Mouse (Mus musculus): Measurements from ENCODE around the gene St8sia1. TPM values are rescaled to one million over a fixed set of nuclear protein-coding genes. Genes with fewer than 3 reads are reported as not detected.

The St8sia1 gene
- total RNA-seq, 2 experiments from 2014 or later = not detected

GRCm38 (mm10) chr6:142873795-142874563, 90.3 kb downstream of the St8sia1 start:
- ATAC-seq (replicated peaks; ENCODE audit: poor library complexity, severe bottlenecking) = no peak

- peak; percentile 43 for ATAC-seq (replicated peaks; ENCODE audit: poor library complexity, severe bottlenecking)
Observed at GRCm38 (mm10) chr6:142869715-142870422, 94.4 kb downstream of the St8sia1 start.

GRCm38 (mm10) chr6:142867471-142868055, 96.7 kb downstream of the St8sia1 start:
- peak; percentile 74 for ATAC-seq (replicated peaks; ENCODE audit: poor library complexity, severe bottlenecking)

- ATAC-seq (replicated peaks; ENCODE audit: poor library complexity, severe bottlenecking) = no peak
Observed at GRCm38 (mm10) chr6:142867023-142867422, 97.2 kb downstream of the St8sia1 start.

- ATAC-seq (replicated peaks; ENCODE audit: poor library complexity, severe bottlenecking) = peak; percentile 35
Observed at GRCm38 (mm10) chr6:142865199-142865598, 99.1 kb downstream of the St8sia1 start.

- no peak for ATAC-seq (replicated peaks; ENCODE audit: poor library complexity, severe bottlenecking)
Observed at GRCm38 (mm10) chr6:142863881-142864280, 100.4 kb downstream of the St8sia1 start.

- ATAC-seq (replicated peaks; ENCODE audit: poor library complexity, severe bottlenecking) = peak; percentile 84
Observed at GRCm38 (mm10) chr6:142862265-142862664, 102.0 kb downstream of the St8sia1 start.

- ATAC-seq (replicated peaks; ENCODE audit: poor library complexity, severe bottlenecking) = no peak
Observed at GRCm38 (mm10) chr6:142860396-142860795, 103.9 kb downstream of the St8sia1 start.

- no peak for ATAC-seq (replicated peaks; ENCODE audit: poor library complexity, severe bottlenecking)
Observed at GRCm38 (mm10) chr6:142859946-142860345, 104.3 kb downstream of the St8sia1 start.

- ATAC-seq (replicated peaks; ENCODE audit: poor library complexity, severe bottlenecking) = 0 out of 2 replicates have a peak, but pooled peaks have one; percentile 20
Observed at GRCm38 (mm10) chr6:142858937-142859336, 105.3 kb downstream of the St8sia1 start.

GRCm38 (mm10) chr6:142856258-142856874, 107.9 kb downstream of the St8sia1 start:
- peak; percentile 38 for ATAC-seq (replicated peaks; ENCODE audit: poor library complexity, severe bottlenecking)

GRCm38 (mm10) chr6:142855761-142856160, 108.5 kb downstream of the St8sia1 start:
- ATAC-seq (replicated peaks; ENCODE audit: poor library complexity, severe bottlenecking) = no peak

GRCm38 (mm10) chr6:142852419-142853377, 111.6 kb downstream of the St8sia1 start:
- ATAC-seq (replicated peaks; ENCODE audit: poor library complexity, severe bottlenecking) = peak; percentile 77

- ATAC-seq (replicated peaks; ENCODE audit: poor library complexity, severe bottlenecking) = no peak
Observed at GRCm38 (mm10) chr6:142850436-142850835, 113.8 kb downstream of the St8sia1 start.

GRCm38 (mm10) chr6:142849326-142849725, 114.9 kb downstream of the St8sia1 start:
- ATAC-seq (replicated peaks; ENCODE audit: poor library complexity, severe bottlenecking) = no peak

- ATAC-seq (replicated peaks; ENCODE audit: poor library complexity, severe bottlenecking) = 0 out of 2 replicates have a peak, but pooled peaks have one; percentile 21
Observed at GRCm38 (mm10) chr6:142847914-142848674, 116.2 kb downstream of the St8sia1 start.

GRCm38 (mm10) chr6:142846855-142847254, 117.4 kb downstream of the St8sia1 start:
- ATAC-seq (replicated peaks; ENCODE audit: poor library complexity, severe bottlenecking) = no peak

- ATAC-seq (replicated peaks; ENCODE audit: poor library complexity, severe bottlenecking) = no peak
Observed at GRCm38 (mm10) chr6:142845066-142845465, 119.2 kb downstream of the St8sia1 start.

GRCm38 (mm10) chr6:142844061-142844460, 120.2 kb downstream of the St8sia1 start:
- ATAC-seq (replicated peaks; ENCODE audit: poor library complexity, severe bottlenecking) = no peak
